Mouse (Mus musculus) lung, adult 2 months (tissue): ENCODE measurements around the gene Ifngr2. TPM values are rescaled to one million over a fixed set of nuclear protein-coding genes. Genes with fewer than 3 reads are reported as not detected.
"Not testable (repeated sequence)": the region's sequence is repeated elsewhere in the genome, so short reads cannot be mapped to it uniquely, and the experiment has no call there.

Source experiments
- DNase-seq: peaks from one replicate; pipeline ENCODE4 v3.0.0; 2022
- H3K4me1 ChIP-seq: fragments of 200-500 bp; 2 replicates; pipeline ENCODE4 v1.6.1; 2011; ENCODE audit warnings: low read length; ENCODE audit not compliant: control insufficient read depth, insufficient read depth
- H3K4me3 ChIP-seq: fragments of 200-500 bp; replicated peaks from 2 replicates; pipeline ENCODE3; 2011; ENCODE audit warnings: low read depth, mild to moderate bottlenecking, control low read depth, low read length; ENCODE audit errors: extremely low read depth
- CTCF ChIP-seq: fragments of 200-500 bp; IDR thresholded peaks from 2 replicates; pipeline ENCODE4 v1.5.1; 2011; ENCODE audit warnings: mild to moderate bottlenecking, low read length, control low read depth; ENCODE audit not compliant: insufficient read depth
- POLR2A ChIP-seq: fragments of 200-500 bp; IDR thresholded peaks from 2 replicates; pipeline ENCODE4 v1.6.1; 2011; ENCODE audit warnings: low read depth, mild to moderate bottlenecking, control low read depth, low read length, borderline replicate concordance; ENCODE audit errors: extremely low read depth
- WGBS: fragments of 180-500 bp; shearing (Covaris S2); methylation state at CpG from one replicate; pipeline ENCODE4 v1.1.7; 2018; 5-methylcytosine and 5-hydroxymethylcytosine counted together
- polyA plus RNA-seq: library from polyadenylated mRNA; depleted of rRNA; stranded (reverse); fragments of >200 nt; gene quantifications from 2 replicates; pipeline ENCODE4 v1.2.3, GENCODE M21; 2012

The Ifngr2 gene
- polyA plus RNA-seq, 1 experiment: 32.4 TPM

GRCm38 (mm10) chr16:91522479-91523309 is 24.2 kb upstream of the Ifngr2 start:
- 62% methylated on average over 18 of the region's 18 CpGs for WGBS
- peaks cover 2% of the 10 kb centered on the region; the same call in 1 of the 2 replicates for H3K4me1 ChIP-seq
- H3K4me3 ChIP-seq: no peak overlapping the region
- TF ChIP-seq POLR2A (no peak), CTCF (no peak)
- DNase-seq: peak; percentile 44

- TF ChIP-seq CTCF: no peak
- TF ChIP-seq POLR2A: no peak
- 70% methylated on average over 5 of the region's 5 CpGs for WGBS
- no peak for DNase-seq
- Histone ChIP-seq H3K4me3 (no peak overlapping the region), H3K4me1 (peaks cover 2% of the 10 kb centered on the region; the same call in 1 of the 2 replicates)
These were observed 22.7 kb upstream of the Ifngr2 start for GRCm38 (mm10) chr16:91524206-91524605.

GRCm38 (mm10) chr16:91526274-91526673 is 20.6 kb upstream of the Ifngr2 start:
- 98% methylated on average over 6 of the region's 6 CpGs for WGBS
- H3K4me1 ChIP-seq: peaks cover 2% of the 10 kb centered on the region; the same call in 1 of the 2 replicates
- DNase-seq: no peak
- H3K4me3 ChIP-seq: no peak overlapping the region
- no peak for TF ChIP-seq POLR2A
- no peak for TF ChIP-seq CTCF

- peak; percentile 41 for DNase-seq
- Histone ChIP-seq H3K4me1 (peaks cover 2% of the 10 kb centered on the region; the same call in 1 of the 2 replicates), H3K4me3 (no peak overlapping the region)
- TF ChIP-seq CTCF: no peak
- WGBS: 48% methylated on average over 10 of the region's 10 CpGs
These were observed 19.8 kb upstream of the Ifngr2 start for GRCm38 (mm10) chr16:91527051-91527450.

- Histone ChIP-seq H3K4me1 (no peaks in the 10 kb centered on the region; the same call in 1 of the 2 replicates), H3K4me3 (no peak overlapping the region)
- WGBS: 39% methylated on average over 5 of the region's 5 CpGs
- DNase-seq: no peak
- TF ChIP-seq CTCF: no peak
- TF ChIP-seq POLR2A: no peak
These were observed 19.4 kb upstream of the Ifngr2 start for GRCm38 (mm10) chr16:91527500-91527899.

GRCm38 (mm10) chr16:91528578-91528977 is 18.3 kb upstream of the Ifngr2 start:
- TF ChIP-seq CTCF: peak; percentile 34; the same call in 1 of the 2 replicates
- TF ChIP-seq POLR2A: no peak
- 78% methylated on average over 9 of the region's 9 CpGs for WGBS
- Histone ChIP-seq H3K4me1 (no peaks in the 10 kb centered on the region), H3K4me3 (no peak overlapping the region)
- no peak for DNase-seq

GRCm38 (mm10) chr16:91530830-91531229 is 16.0 kb upstream of the Ifngr2 start:
- DNase-seq, H3K4me3 ChIP-seq, H3K4me1 ChIP-seq: not testable (repeated sequence)
- WGBS: 68% methylated on average over 4 of the region's 4 CpGs

- DNase-seq: no peak
- no peak for TF ChIP-seq POLR2A
- TF ChIP-seq CTCF: no peak
- 61% methylated on average over 6 of the region's 6 CpGs for WGBS
- H3K4me1 ChIP-seq: no peaks in the 10 kb centered on the region
- no peak overlapping the region for H3K4me3 ChIP-seq
These were observed 15.0 kb upstream of the Ifngr2 start for GRCm38 (mm10) chr16:91531856-91532255.

- Histone ChIP-seq H3K4me3 (no peak overlapping the region), H3K4me1 (no peaks in the 10 kb centered on the region)
- no peak for DNase-seq
- TF ChIP-seq POLR2A (no peak), CTCF (no peak)
- WGBS: 61% methylated on average over 2 of the region's 2 CpGs
These were observed 14.4 kb upstream of the Ifngr2 start for GRCm38 (mm10) chr16:91532429-91532828.
